Mouse (Mus musculus): ENCODE measurements at regions not wholly inside any gene's neighbourhood (a gene's known extent, or its start where the extent isn't known, plus 50 kb on each side); places are given as distances from the start of the nearest gene placed in this dataset.

GRCm38 (mm10) chr5:149908376-149909078, 109.9 kb upstream of the Rxfp2 start:
- peak; percentile 5 for DNase-seq (ENCODE audit: low read depth)

- DNase-seq (ENCODE audit: low read depth) = no peak
These were observed 109.3 kb upstream of the Rxfp2 start for GRCm38 (mm10) chr5:149909108-149909739.

GRCm38 (mm10) chr5:149909971-149910370, 108.5 kb upstream of the Rxfp2 start:
- DNase-seq (ENCODE audit: low read depth) = no peak

GRCm38 (mm10) chr5:149911968-149912367, 106.5 kb upstream of the Rxfp2 start:
- DNase-seq (ENCODE audit: low read depth) = no peak

- no peak for DNase-seq (ENCODE audit: low read depth)
These were observed 102.7 kb upstream of the Rxfp2 start for GRCm38 (mm10) chr5:149915761-149916160.

GRCm38 (mm10) chr5:149917374-149917773, 101.1 kb upstream of the Rxfp2 start:
- DNase-seq (ENCODE audit: low read depth) = peak; percentile 4

GRCm38 (mm10) chr5:149919097-149919496, 99.4 kb upstream of the Rxfp2 start:
- no peak for DNase-seq (ENCODE audit: low read depth)

GRCm38 (mm10) chr5:149920326-149920725, 98.1 kb upstream of the Rxfp2 start:
- DNase-seq (ENCODE audit: low read depth) = no peak

GRCm38 (mm10) chr5:149924501-149924900, 94.0 kb upstream of the Rxfp2 start:
- no peak for DNase-seq (ENCODE audit: low read depth)

- no peak for DNase-seq (ENCODE audit: low read depth)
These were observed 91.7 kb upstream of the Rxfp2 start for GRCm38 (mm10) chr5:149926786-149927185.

- no peak for DNase-seq (ENCODE audit: low read depth)
These were observed 86.8 kb upstream of the Rxfp2 start for GRCm38 (mm10) chr5:149931574-149932161.

- no peak for DNase-seq (ENCODE audit: low read depth)
These were observed 86.3 kb upstream of the Rxfp2 start for GRCm38 (mm10) chr5:149932220-149932619.

- DNase-seq (ENCODE audit: low read depth) = no peak
These were observed 72.8 kb upstream of the Rxfp2 start for GRCm38 (mm10) chr5:149945651-149946050.

- no peak for DNase-seq (ENCODE audit: low read depth)
These were observed 71.0 kb upstream of the Rxfp2 start for GRCm38 (mm10) chr5:149947491-149947890.

- DNase-seq (ENCODE audit: low read depth) = no peak
These were observed 61.5 kb upstream of the Rxfp2 start for GRCm38 (mm10) chr5:149956931-149957330.

GRCm38 (mm10) chr5:149961178-149961577, 57.3 kb upstream of the Rxfp2 start:
- no peak for DNase-seq (ENCODE audit: low read depth)

GRCm38 (mm10) chr5:149964748-149965147, 53.7 kb upstream of the Rxfp2 start:
- DNase-seq (ENCODE audit: low read depth) = no peak
